Comparison of ENCODE assay signal across 8 mouse cellular contexts in the genomic region with DNA sequence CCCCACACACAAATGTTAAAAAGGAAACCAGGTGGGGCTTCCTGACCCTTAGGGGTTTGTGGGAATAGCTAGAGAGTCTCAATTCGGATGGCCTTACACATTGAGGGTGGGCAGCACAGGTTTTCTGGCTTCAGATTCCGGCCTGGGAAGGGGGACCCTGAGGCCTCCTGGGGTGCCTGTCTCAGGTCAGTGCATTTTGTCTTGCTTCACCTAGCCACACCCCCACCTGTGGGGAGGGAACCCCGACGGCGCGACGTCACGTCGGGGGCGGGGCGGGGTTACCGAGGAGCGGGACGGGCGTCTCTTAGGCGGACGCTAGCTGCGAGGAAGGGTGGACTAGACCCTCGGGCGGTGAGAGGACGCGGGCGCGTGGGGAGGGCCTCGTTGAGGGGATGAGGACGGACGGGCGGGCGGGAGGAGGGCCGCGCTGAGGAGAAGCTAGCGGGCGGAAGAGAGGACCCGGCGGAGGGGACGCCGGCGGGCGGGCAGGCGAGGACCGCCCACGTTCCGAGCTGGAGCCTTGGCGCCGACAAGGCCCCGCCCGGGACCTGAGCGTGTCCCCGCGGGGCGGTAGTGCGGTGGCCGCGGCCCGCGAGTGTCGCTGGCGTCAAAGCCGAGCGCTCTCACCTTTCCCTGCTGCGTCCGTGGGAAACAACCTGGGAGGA. TPM values are rescaled to one million over a fixed set of nuclear protein-coding genes. Genes with fewer than 3 reads are reported as not detected.
DNase-seq lines count a peak whose midpoint lies in the region; ATAC-seq and TF ChIP-seq lines count a peak whose summit lies in the region.

TSS of gene Hmces (plus strand) at position 275 of the 665 bp plus-strand sequence.

- H3ac ChIP-seq in C2C12 (ENCODE audit: control insufficient read depth, insufficient read length, low read depth) (peak within 1 kb of the TSS; percentile 68), myocyte (ENCODE audit: control insufficient read depth, insufficient read length) (peak within 1 kb of the TSS; percentile 44)

- H3K9ac ChIP-seq in embryonic facial prominence, embryonic 14.5 days (ENCODE audit: low read depth, low read length) = peak within 1 kb of the TSS; percentile 89
- peak within 1 kb of the TSS; percentile 68 for H3K9ac ChIP-seq in kidney, embryonic 14.5 days (ENCODE audit: low read depth, low read length)
- peak within 1 kb of the TSS; percentile 90 for H3K9ac ChIP-seq in liver, embryonic 11.5 days (ENCODE audit: low read depth, low read length)

- peaks cover 3% of the 10 kb centered on the region for H3K79me3 ChIP-seq in C2C12 (ENCODE audit: low read depth)

- H3K27me3 ChIP-seq in C2C12 (ENCODE audit: control insufficient read depth, insufficient read depth, insufficient read length) (no peaks in the 10 kb centered on the region), myocyte (ENCODE audit: control insufficient read depth, insufficient read depth, insufficient read length) (no peaks in the 10 kb centered on the region)
- H3K27me3 ChIP-seq in embryonic facial prominence, embryonic 14.5 days (replicated peaks; ENCODE audit: control insufficient read depth, insufficient read depth, low read length) = no peaks in the 10 kb centered on the region
- no peaks in the 10 kb centered on the region for H3K27me3 ChIP-seq in heart, embryonic 10.5 days (ENCODE audit: insufficient read depth, poor library complexity, severe bottlenecking)
- no peaks in the 10 kb centered on the region for H3K27me3 ChIP-seq in kidney, embryonic 14.5 days (ENCODE audit: control insufficient read depth, insufficient read depth, low read length)
- H3K27me3 ChIP-seq in liver, embryonic 11.5 days (replicated peaks; ENCODE audit: control insufficient read depth, insufficient read depth, low read length) = no peaks in the 10 kb centered on the region

- peak within 1 kb of the TSS; percentile 89 for H3K27ac ChIP-seq in embryonic facial prominence, embryonic 14.5 days (replicated peaks; ENCODE audit: low read depth, low read length)
- peak within 1 kb of the TSS; percentile 93 for H3K27ac ChIP-seq in heart, embryonic 10.5 days
- H3K27ac ChIP-seq in kidney, embryonic 14.5 days (ENCODE audit: low read depth, low read length) = peak within 1 kb of the TSS; percentile 90
- peak within 1 kb of the TSS; percentile 77 for H3K27ac ChIP-seq in liver, embryonic 11.5 days (ENCODE audit: low read depth, low read length)

- H3K4me3 ChIP-seq in C2C12 (ENCODE audit: insufficient read depth, poor library complexity, severe bottlenecking) = peak within 1 kb of the TSS; percentile 60
- peak within 1 kb of the TSS; percentile 92 for H3K4me3 ChIP-seq in embryonic facial prominence, embryonic 14.5 days (ENCODE audit: low read depth, low read length)
- H3K4me3 ChIP-seq in heart, embryonic 10.5 days = peak within 1 kb of the TSS; percentile 96
- H3K4me3 ChIP-seq in kidney, embryonic 14.5 days (ENCODE audit: low read length) = peak within 1 kb of the TSS; percentile 77
- peak within 1 kb of the TSS; percentile 93 for H3K4me3 ChIP-seq in liver, embryonic 11.5 days (ENCODE audit: low read depth, low read length)
- peak within 1 kb of the TSS; percentile 67 for H3K4me3 ChIP-seq in myocyte

- peak; percentile 80 for TF ChIP-seq POLR2A in myocyte (IDR thresholded peaks at IDR 0.05; ENCODE audit: insufficient read length, low read depth)

- no peaks in the 10 kb centered on the region for H3K9me3 ChIP-seq in embryonic facial prominence, embryonic 14.5 days (ENCODE audit: control insufficient read depth, low read length)
- no peaks in the 10 kb centered on the region for H3K9me3 ChIP-seq in heart, embryonic 10.5 days
- no peaks in the 10 kb centered on the region for H3K9me3 ChIP-seq in kidney, embryonic 14.5 days (ENCODE audit: control insufficient read depth, low read length)
- no peaks in the 10 kb centered on the region for H3K9me3 ChIP-seq in liver, embryonic 11.5 days (ENCODE audit: control insufficient read depth, low read length)

- peak; percentile 94 for ATAC-seq in embryonic facial prominence, embryonic 14.5 days (ENCODE audit: low read depth)
- peak; percentile 92 for ATAC-seq in kidney, embryonic 14.5 days (ENCODE audit: low FRiP score, low TSS enrichment)
- ATAC-seq in liver, embryonic 11.5 days (replicated peaks; ENCODE audit: low FRiP score) = peak; percentile 90

- H3K79me2 ChIP-seq in C2C12 (ENCODE audit: control insufficient read depth, insufficient read depth) = peaks cover 20% of the 10 kb centered on the region
- peaks cover 5% of the 10 kb centered on the region for H3K79me2 ChIP-seq in myocyte (ENCODE audit: control insufficient read depth, insufficient read depth)

- under 1% methylated on average over 27 of the region's 62 CpGs for WGBS in embryonic facial prominence, embryonic 14.5 days
- under 1% methylated on average over 61 of the region's 62 CpGs for WGBS in heart, embryonic 10.5 days
- WGBS in kidney, embryonic 14.5 days = under 1% methylated on average over 44 of the region's 62 CpGs
- under 1% methylated on average over 62 of the region's 62 CpGs for WGBS in liver, embryonic 11.5 days

- H3K4me2 ChIP-seq in embryonic facial prominence, embryonic 14.5 days (ENCODE audit: low read depth, low read length) = peak within 1 kb of the TSS; percentile 89
- H3K4me2 ChIP-seq in kidney, embryonic 14.5 days (replicated peaks; ENCODE audit: low read depth, low read length) = peak within 1 kb of the TSS; percentile 74
- H3K4me2 ChIP-seq in liver, embryonic 11.5 days = peak within 1 kb of the TSS; percentile 95
- peak within 1 kb of the TSS; percentile 74 for H3K4me2 ChIP-seq in myocyte (ENCODE audit: low read depth)

- no peak for TF ChIP-seq CTCF in C2C12 (IDR thresholded peaks at IDR 0.05; ENCODE audit: control insufficient read depth, insufficient read depth, insufficient read length)

- H3K36me3 ChIP-seq in C2C12 (ENCODE audit: control insufficient read depth, insufficient read depth) (peaks cover 71% of the 10 kb centered on the region), myocyte (ENCODE audit: control insufficient read depth, insufficient read depth) (peaks cover 21% of the 10 kb centered on the region)
- peaks cover 74% of the 10 kb centered on the region for H3K36me3 ChIP-seq in embryonic facial prominence, embryonic 14.5 days (ENCODE audit: control insufficient read depth, insufficient read depth, low read length)
- H3K36me3 ChIP-seq in heart, embryonic 10.5 days = peaks cover 72% of the 10 kb centered on the region
- peaks cover 69% of the 10 kb centered on the region for H3K36me3 ChIP-seq in kidney, embryonic 14.5 days (ENCODE audit: control insufficient read depth, insufficient read depth, low read length)
- peaks cover 34% of the 10 kb centered on the region for H3K36me3 ChIP-seq in liver, embryonic 11.5 days (ENCODE audit: control insufficient read depth, insufficient read depth, low read length)

- peak; percentile 35 to 46 for DNase-seq in adrenal gland, postnatal 4 days (ENCODE audit: low spot score in 2 of 2)
- peak; percentile 87 for DNase-seq in embryonic facial prominence, embryonic 14.5 days (ENCODE audit: low spot score)
- DNase-seq in heart, embryonic 10.5 days (ENCODE audit: low spot score) = peak; percentile 89
- DNase-seq in liver, embryonic 11.5 days (ENCODE audit: low spot score) = peak; percentile 80
- DNase-seq in spleen, postnatal 36 days (ENCODE audit: low spot score in 2 of 2) = peak; percentile 80 to 82

- peaks cover 11% of the 10 kb centered on the region for H3K4me1 ChIP-seq in embryonic facial prominence, embryonic 14.5 days (ENCODE audit: control insufficient read depth, insufficient read depth, low read length)
- H3K4me1 ChIP-seq in heart, embryonic 10.5 days = peaks cover 10% of the 10 kb centered on the region
- H3K4me1 ChIP-seq in kidney, embryonic 14.5 days (ENCODE audit: control insufficient read depth, insufficient read depth, low read length) = peaks cover 11% of the 10 kb centered on the region; the same call in 1 of the 2 replicates
- peaks cover 11% of the 10 kb centered on the region for H3K4me1 ChIP-seq in liver, embryonic 11.5 days (replicated peaks; ENCODE audit: control insufficient read depth, insufficient read depth, low read length)

TF ChIP-seq in C2C12, 6 proteins besides CTCF, POLR2A, EP300 and RAD21:
- TF ChIP-seq MYOG (IDR thresholded peaks at IDR 0.05; ENCODE audit: control insufficient read depth, extremely low read depth, insufficient read length) (no peak), MAX (IDR thresholded peaks at IDR 0.05) (no peak), FOSL1 (IDR thresholded peaks at IDR 0.05; ENCODE audit: insufficient read depth, low read length, poor library complexity, severe bottlenecking) (no peak), USF1 (IDR thresholded peaks at IDR 0.05; ENCODE audit: low read depth) (no peak), MYOD1 (IDR thresholded peaks at IDR 0.05; ENCODE audit: control insufficient read depth, insufficient read length, low read depth) (no peak), CEBPB (IDR thresholded peaks at IDR 0.05; ENCODE audit: low read depth) (no peak)

TF ChIP-seq in myocyte, 11 proteins besides CTCF, POLR2A, EP300 and RAD21:
- TF ChIP-seq MYOD1 (IDR thresholded peaks at IDR 0.05; ENCODE audit: control insufficient read depth in 1 of 3, insufficient read length in 2 of 3, low read depth in 2 of 3) (no peak), POLR2AphosphoS2 (IDR thresholded peaks at IDR 0.05; ENCODE audit: insufficient read length, low read depth) (peak; percentile 86), TCF3 (IDR thresholded peaks at IDR 0.05; ENCODE audit: insufficient read length, low read depth) (no peak), MAX (IDR thresholded peaks at IDR 0.05; ENCODE audit: low read depth) (no peak), USF1 (IDR thresholded peaks at IDR 0.05; ENCODE audit: low read depth) (no peak), REST (IDR thresholded peaks at IDR 0.05; ENCODE audit: insufficient read depth, insufficient read length) (no peak), TCF12 (IDR thresholded peaks at IDR 0.05; ENCODE audit: insufficient read depth, poor library complexity, severe bottlenecking) (no peak), E2F4 (IDR thresholded peaks at IDR 0.05; ENCODE audit: insufficient read depth) (no peak)

RNA-seq across cellular contexts. Expression of gene Hmces, which starts in this region (rescaled TPM):
- polyA plus RNA-seq in C2C12 (2012; fragmentation: generic; extraction: Trizol) (43.5 TPM), myocyte (2012; fragmentation: generic; extraction: Trizol) (28.1 TPM)
- total RNA-seq in adrenal gland, postnatal 4 days (2021) = 10 to 100 TPM; 33.4 to 35.9 TPM
- polyA plus RNA-seq in embryonic facial prominence, embryonic 14.5 days (2014; fragmentation: Nextera tagmentation; extraction: Ambion mirVana) = 43.1 and 44.1 TPM in 2 replicates
- polyA plus RNA-seq in heart, embryonic 10.5 days (2016; fragmentation: Nextera tagmentation; extraction: Ambion mirVana) = 34.8 and 44.5 TPM in 2 replicates
- 53.4 and 60.4 TPM in 2 replicates for polyA plus RNA-seq in kidney, embryonic 14.5 days (2014; fragmentation: Nextera tagmentation; extraction: Ambion mirVana)
- 41.7 and 42.7 TPM in 2 replicates for polyA plus RNA-seq in liver, embryonic 11.5 days (2014; fragmentation: Nextera tagmentation; extraction: Ambion mirVana)

Comparison
In these comparisons a context has a peak if more than half of its experiments do, and no peak if none do; other contexts are left out.
1. Peak in every context shown above with its lines: DNase-seq, ATAC-seq, H3K4me3 ChIP-seq and H3K27ac ChIP-seq.